Mouse (Mus musculus): ENCODE results near the gene Slc38a6. TPM values are rescaled to one million over a fixed set of nuclear protein-coding genes. Genes with fewer than 3 reads are reported as not detected.

The Slc38a6 gene
- total RNA-seq, 2 experiments from 2014 or later, result 10.2 to 21.0 TPM

- intact Hi-C loops (cut with DNase I), result no loop called here
- DNase-seq (ENCODE audit: low spot score in 2 of 2), result no peak
These were observed 22.1 kb downstream of the Slc38a6 start for GRCm38 (mm10) chr12:73308711-73309110.

DNA sequence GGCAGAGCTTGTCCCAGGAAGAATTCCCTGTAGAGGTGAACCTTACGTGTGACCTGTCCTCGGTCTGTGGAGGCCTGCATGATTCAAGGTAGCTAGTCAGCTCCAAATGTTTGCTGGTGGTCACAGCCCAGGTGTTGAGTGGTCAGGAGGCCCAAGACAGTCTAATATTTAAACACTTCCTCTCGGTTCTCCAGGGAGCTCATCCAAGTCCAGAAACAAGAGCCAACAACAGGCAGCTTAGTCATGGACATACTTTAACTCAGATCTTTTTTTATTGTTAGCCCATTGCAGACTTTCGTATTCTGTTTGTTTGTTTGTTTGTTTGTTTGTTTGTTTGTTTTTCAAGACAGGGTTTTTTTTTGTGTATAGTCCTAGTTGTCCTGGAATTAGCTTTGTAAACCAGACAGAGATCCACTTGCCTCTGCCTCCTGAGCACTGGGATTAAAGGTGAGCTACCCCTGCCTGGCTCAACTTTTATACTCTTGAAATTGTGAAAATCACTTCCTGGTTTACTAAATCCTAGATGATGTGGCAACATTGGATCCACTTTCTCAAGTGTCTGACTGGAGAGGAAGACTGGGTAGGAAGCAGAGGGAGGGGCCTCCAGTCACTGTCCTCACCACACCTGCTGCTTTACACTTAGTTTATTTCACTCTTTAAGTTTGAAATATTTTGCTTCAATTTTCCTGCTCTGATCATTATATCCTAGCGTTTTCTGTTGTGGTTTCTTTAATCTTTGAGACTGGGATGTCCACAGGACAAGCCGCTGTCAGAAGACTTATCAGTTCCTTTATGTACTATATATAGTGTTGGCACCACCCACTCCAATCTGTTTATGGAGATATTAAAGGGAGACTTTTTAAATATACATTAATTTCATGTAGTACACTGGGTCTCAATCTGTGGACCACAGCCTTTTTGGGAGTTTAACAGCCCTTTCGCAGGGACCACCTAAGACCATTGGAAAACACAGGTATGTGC is 31.4 kb downstream of the Slc38a6 start:
- intact Hi-C loops (cut with DNase I), result no loop called here
- no peak for DNase-seq (ENCODE audit: low spot score in 2 of 2)

DNA sequence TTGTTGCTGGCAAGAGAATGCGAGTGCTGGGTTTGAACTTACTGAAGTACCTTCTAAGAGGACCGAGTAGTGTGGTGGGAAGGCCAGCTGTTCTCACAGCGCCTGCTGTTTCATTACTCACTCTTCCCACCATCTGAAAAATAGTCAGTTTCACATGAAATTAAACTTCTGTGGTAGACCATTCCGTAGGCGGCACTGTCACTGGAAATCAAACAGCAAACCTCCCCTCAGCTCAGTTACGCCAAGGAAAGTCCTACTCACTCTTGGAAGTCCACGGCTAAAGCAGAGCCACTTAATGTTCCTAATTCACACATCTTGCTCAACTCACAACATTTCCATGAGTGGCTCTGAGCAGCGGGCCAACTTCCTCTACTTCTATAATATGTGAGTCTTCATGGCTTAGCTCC is 37.6 kb downstream of the Slc38a6 start:
- DNase-seq (ENCODE audit: low spot score in 2 of 2), result peak; percentile 16 to 29
- intact Hi-C loops (cut with DNase I), result loop anchor here (10.0 kb wide), 1 partner anchor 299 kb away; no protein-coding TSS in a partner anchor

GRCm38 (mm10) chr12:73324742-73325141 is 38.2 kb downstream of the Slc38a6 start:
- intact Hi-C loops (cut with DNase I), result loop anchor here (10.0 kb wide), 1 partner anchor 300 kb away; no protein-coding TSS in a partner anchor
- no peak for DNase-seq (ENCODE audit: low spot score in 2 of 2)

DNA sequence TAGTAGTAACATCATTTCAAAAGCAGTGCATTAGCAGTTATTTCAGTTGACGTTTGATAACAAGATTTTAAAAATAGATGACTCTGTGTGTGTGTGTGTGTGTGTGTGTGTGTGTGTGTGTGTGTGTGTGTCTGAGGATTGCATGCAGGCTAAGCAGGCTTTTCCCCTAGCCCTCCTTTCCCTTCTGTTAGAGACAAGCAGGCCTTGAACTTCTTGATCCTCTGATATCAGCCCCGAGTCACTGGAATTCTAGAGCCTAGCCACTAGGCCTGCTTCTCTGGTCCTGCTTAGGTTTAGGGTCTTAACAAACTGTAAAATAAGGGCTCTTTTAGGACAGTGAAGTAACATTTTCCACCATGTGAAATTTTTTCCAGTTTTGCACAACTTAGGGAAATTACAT is 38.6 kb downstream of the Slc38a6 start:
- DNase-seq (ENCODE audit: low spot score in 2 of 2), result no peak
- intact Hi-C loops (cut with DNase I), result loop anchor here (10.0 kb wide), 1 partner anchor 300 kb away; no protein-coding TSS in a partner anchor

- intact Hi-C loops (cut with DNase I), result loop anchor here (10.0 kb wide), 1 partner anchor 301 kb away; no protein-coding TSS in a partner anchor
These were observed 39.0 kb downstream of the Slc38a6 start for GRCm38 (mm10) chr12:73325617-73326016.

GRCm38 (mm10) chr12:73327381-73327780 is 40.8 kb downstream of the Slc38a6 start:
- intact Hi-C loops (cut with DNase I), result loop anchor here (10.0 kb wide), 1 partner anchor 303 kb away; no protein-coding TSS in a partner anchor
- no peak for DNase-seq (ENCODE audit: low spot score in 2 of 2)

More at GRCm38 (mm10) chr12:73325617-73326016, 39.0 kb downstream of the Slc38a6 start:
- no peak for DNase-seq (ENCODE audit: low spot score in 2 of 2)

DNA sequence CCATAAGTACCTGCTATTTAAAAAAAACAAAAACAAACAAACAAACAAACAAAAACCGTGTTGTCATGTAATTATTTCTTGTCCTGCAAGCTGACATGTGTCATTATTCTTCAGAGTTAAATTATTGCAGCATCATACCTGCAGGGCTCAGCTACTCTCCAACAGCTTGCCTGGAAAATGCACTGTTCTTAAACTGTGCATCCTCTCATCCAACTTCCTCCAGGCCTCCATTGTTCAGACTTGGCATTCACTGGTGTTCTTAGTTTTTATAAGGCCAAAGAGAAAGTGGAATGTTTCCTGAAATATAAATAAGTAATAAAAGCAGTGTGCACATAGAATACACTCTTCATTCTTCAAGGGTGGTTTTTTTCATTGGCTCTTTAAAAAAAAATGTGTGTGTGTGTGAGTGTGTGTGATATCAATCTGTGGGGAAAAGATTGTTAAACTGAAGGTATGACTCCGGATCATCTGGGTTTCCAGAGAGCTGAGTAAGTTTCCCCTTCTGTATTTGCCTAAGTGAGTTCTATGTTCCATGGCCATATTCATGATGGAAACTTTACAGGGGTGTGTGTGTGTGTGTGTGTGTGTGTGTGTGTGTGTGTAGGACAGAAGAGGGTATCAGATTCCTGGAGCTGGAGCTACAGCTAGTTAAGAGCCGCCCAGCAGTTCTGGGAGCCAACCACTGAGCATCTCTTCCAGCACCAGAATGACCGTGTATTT is 42.0 kb downstream of the Slc38a6 start:
- intact Hi-C loops (cut with DNase I), result loop anchor here (10.0 kb wide), 1 partner anchor 304 kb away; no protein-coding TSS in a partner anchor
- DNase-seq (ENCODE audit: low spot score in 2 of 2), result no peak

- intact Hi-C loops (cut with DNase I), result no loop called here
- DNase-seq (ENCODE audit: low spot score in 2 of 2), result no peak
These were observed 43.7 kb downstream of the Slc38a6 start for GRCm38 (mm10) chr12:73330236-73330635.

DNA sequence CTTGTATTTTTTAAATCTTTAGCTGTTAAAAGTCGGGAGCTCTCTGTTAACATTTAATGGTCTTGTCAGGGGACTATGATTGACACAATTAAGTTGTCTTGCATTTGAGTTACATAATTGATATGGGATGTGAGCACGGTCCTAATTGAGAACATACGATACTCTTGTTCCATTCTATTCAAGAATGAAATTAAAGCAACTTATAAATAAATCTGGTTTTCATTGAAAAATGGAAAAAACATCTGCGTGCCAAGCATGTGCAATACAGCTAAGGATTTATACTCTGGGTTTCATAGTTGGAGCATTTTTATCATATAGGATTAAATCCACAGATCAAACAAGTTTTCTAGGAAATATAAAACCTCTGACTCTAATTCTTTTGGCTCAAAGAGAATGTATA is 46.1 kb downstream of the Slc38a6 start:
- DNase-seq (ENCODE audit: low spot score in 2 of 2), result no peak
- intact Hi-C loops (cut with DNase I), result no loop called here

GRCm38 (mm10) chr12:73334051-73334551 is 47.5 kb downstream of the Slc38a6 start:
- intact Hi-C loops (cut with DNase I), result no loop called here
- DNase-seq (ENCODE audit: low spot score in 2 of 2), result no peak

GRCm38 (mm10) chr12:73337127-73337526 is 50.5 kb downstream of the Slc38a6 start:
- intact Hi-C loops (cut with DNase I), result no loop called here
- no peak for DNase-seq (ENCODE audit: low spot score in 2 of 2)

DNA sequence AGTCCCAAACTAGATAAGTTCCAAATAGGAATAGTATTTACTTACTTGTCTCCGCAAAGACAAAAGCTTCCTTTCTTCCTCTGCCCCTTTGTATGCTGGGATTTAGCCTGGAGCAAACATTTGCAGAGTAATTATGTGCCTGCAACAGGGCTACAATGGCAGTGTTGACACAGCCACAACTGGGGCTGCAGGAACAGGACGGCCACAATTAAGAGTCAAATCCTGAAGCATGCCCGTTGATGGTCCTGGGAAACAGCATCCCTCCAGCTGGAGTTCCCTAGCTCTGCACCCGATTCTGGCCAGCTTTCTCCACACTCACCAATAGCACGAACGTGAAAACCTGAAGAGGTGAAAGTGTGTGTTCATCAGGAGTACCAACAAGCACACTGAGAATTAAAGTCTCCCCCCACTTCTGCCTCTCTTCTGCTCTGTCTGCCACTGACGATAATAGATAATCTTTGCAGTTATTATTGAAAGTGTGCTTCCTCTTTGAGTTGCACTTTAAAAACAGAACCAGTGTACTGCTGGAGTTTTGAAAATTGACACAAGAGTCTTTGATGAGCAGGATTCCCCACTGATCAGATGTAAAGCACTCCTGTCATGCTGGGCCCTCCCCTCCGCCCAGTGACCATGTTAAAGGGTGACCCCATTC is 54.2 kb downstream of the Slc38a6 start:
- intact Hi-C loops (cut with DNase I), result no loop called here
- no peak for DNase-seq (ENCODE audit: low spot score in 2 of 2)

DNA sequence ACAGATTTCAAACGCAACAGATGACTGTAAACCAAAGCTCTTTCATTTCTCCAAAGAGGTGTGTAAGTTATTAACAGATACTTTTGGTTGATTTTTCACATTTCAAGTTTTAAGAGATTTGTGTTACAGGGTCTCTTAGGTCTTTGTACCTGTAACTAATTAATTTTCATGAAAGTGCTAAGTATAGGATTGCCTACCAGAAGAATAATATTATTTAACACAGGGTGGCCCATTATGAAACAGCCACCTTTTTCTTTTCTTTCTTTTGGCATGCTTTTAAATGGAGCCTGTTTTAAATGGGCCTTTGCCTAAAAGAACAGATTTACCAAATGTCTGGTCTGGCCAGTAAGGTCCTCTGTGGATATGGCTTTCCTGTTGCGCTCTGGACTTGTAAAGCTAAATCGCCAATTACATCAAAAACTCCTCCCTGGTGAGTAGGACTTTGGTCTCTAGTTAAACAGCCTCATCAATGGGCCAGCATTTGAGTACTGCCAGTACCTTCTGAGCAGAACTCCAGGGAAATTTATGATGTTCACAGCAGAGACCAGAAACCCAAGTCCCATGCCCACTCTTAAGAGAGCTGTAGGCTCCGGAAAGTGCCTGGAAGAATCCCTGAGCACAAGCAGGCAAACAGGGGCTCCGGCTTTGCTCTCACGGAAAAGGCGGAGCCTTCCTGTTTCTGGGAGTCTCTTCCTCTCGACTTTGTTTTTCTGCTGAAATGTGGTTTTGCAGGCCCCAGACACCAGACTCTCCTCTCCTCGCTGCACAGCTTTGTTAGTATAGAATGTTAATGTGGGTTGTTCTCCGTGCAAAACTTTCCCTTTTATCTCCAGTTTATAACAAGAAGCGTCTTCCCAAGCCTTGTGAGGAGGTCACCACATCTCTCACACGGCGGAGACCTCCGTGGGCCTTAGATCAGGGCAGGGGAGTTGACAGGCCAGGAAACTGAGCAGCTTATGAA is 55.4 kb downstream of the Slc38a6 start:
- intact Hi-C loops (cut with DNase I), result no loop called here
- no peak for DNase-seq (ENCODE audit: low spot score in 2 of 2)

GRCm38 (mm10) chr12:73344300-73344699 is 57.7 kb downstream of the Slc38a6 start:
- intact Hi-C loops (cut with DNase I), result no loop called here
- no peak for DNase-seq (ENCODE audit: low spot score in 2 of 2)

DNA sequence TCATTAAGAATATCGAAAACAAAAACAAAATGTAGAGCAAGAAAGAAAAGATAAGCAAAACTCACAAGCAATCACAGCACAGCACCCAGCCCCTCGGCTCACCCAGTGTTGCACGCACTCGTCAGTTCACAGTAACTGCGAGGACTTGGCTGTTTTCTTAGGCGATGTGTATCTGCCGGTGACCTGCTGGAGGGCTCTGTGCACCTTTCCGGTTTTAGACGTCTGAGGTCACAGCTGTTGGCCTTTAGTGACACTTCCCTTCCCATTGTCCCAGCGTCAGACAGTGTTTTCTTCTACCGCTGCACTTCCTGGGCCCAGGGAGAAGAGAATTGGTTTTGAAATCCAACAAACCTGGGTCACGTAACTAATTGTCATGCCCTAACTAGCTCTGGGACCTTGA is 58.6 kb downstream of the Slc38a6 start:
- DNase-seq (ENCODE audit: low spot score in 2 of 2), result no peak
- intact Hi-C loops (cut with DNase I), result no loop called here

- DNase-seq (ENCODE audit: low spot score in 2 of 2), result no peak
- intact Hi-C loops (cut with DNase I), result no loop called here
These were observed 60.6 kb downstream of the Slc38a6 start for GRCm38 (mm10) chr12:73347202-73347601.

DNA sequence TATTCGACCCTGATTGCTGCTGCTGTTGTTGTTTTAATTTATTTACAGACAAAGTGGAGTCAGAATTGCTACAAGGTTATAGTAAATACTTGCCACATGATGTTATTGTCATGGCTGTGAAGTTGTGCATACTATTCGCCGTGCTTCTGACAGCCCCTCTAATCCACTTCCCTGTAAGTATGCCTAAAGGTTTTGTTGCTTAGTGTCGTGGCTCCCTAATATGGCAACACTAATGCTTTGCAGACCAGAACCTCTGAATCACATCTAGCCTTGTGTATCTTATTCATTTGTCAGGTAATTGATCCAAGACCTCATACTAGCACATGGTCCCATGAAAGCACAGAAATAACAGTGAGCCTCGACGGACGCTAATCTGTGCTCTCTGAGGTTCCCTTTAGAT is 63.9 kb downstream of the Slc38a6 start:
- DNase-seq (ENCODE audit: low spot score in 2 of 2), result no peak
- intact Hi-C loops (cut with DNase I), result no loop called here
